Mouse (Mus musculus): ENCODE measurements around the gene Bicra. TPM values are rescaled to one million over a fixed set of nuclear protein-coding genes. Genes with fewer than 3 reads are reported as not detected.

The Bicra gene
- polyA plus RNA-seq, 2 experiments: 0.83 to 1.8 TPM

DNA sequence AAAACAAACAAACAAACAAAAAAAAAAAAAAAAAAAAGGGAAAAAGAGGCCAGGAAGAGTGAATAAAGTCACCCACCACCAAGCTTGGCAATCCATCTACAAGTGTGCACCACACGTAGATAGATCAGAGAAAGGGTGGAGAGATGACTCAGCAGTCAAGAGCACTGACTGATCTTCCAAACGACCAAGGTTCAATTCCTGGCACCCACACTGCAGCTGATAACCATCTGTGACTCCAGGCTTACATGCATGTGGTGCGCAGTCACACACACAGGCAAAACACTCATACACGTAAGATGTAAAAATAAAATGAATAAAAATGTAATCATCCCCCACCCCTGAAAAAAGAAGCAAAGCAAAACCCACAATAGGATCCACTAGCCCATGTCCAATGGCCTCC lies 44.7 kb downstream of the Bicra start:
- H3K4me1 ChIP-seq (replicated peaks; ENCODE audit: control insufficient read depth in 2 of 2, insufficient read depth in 2 of 2, low read length in 1 of 2): peaks cover 5 to 14% of the 10 kb centered on the region in 2 experiments
- 30% methylated on average over 4 of the region's 4 CpGs for WGBS (ENCODE audit: insufficient replicate concordance)
- H3K9me3 ChIP-seq (ENCODE audit: control insufficient read depth, low read length): no peaks in the 10 kb centered on the region
- H3K4me3 ChIP-seq (ENCODE audit: insufficient read depth in 1 of 2, low read depth in 2 of 2, low read length in 2 of 2): no peak overlapping the region
- no peak overlapping the region for H3K9ac ChIP-seq (replicated peaks)
- 0 out of 2 replicates have a peak, but pooled peaks cover 2% of the 10 kb centered on the region for H3K36me3 ChIP-seq (replicated peaks; ENCODE audit: control insufficient read depth, insufficient read depth, low read depth)
- H3K4me2 ChIP-seq (ENCODE audit: low read depth): no peak overlapping the region
- ATAC-seq (ENCODE audit: insufficient read depth) (0 out of 2 replicates have a peak, but pooled peaks have one; percentile 28), DNase-seq (ENCODE audit: low read depth in 3 of 3, low spot score in 3 of 3) (peak; percentile 5 to 22 (median 20))
- TF ChIP-seq EP300 (IDR thresholded peaks at IDR 0.05; ENCODE audit: low read depth) (no peak), CTCF (IDR thresholded peaks at IDR 0.05; ENCODE audit: low read depth) (no peak)
- no peaks in the 10 kb centered on the region for H3K27me3 ChIP-seq (ENCODE audit: control insufficient read depth, insufficient read depth, low read length)
- H3K27ac ChIP-seq: no peak overlapping the region

DNA sequence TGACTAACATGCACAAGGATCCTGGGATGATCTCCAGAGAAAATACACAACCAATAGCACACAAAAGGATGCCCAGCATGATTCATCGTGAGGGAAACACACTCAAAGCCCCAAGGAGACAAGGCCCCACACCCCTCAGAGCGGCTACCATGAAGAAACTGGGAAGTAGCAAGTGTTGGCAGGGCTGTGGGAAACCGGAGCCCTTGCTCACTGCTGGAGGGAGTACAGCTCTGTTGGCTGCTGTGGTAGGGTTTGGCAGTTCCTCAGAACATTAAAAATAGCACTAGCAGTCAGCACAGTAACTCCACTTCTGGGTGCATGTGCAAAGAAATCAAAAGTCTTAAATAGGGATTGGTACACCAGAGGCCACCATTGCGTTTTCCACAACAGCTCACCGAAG lies 45.5 kb downstream of the Bicra start:
- TF ChIP-seq EP300 (IDR thresholded peaks at IDR 0.05; ENCODE audit: low read depth): no peak
- TF ChIP-seq CTCF (IDR thresholded peaks at IDR 0.05; ENCODE audit: low read depth): no peak
- no peak overlapping the region for H3K4me3 ChIP-seq (ENCODE audit: insufficient read depth in 1 of 2, low read depth in 2 of 2, low read length in 2 of 2)
- no peak overlapping the region for H3K27ac ChIP-seq
- H3K9me3 ChIP-seq (ENCODE audit: control insufficient read depth, low read length): no peaks in the 10 kb centered on the region
- 0 out of 2 replicates have a peak, but pooled peaks cover 2% of the 10 kb centered on the region for H3K36me3 ChIP-seq (replicated peaks; ENCODE audit: control insufficient read depth, insufficient read depth, low read depth)
- no peak for ATAC-seq (ENCODE audit: insufficient read depth)
- DNase-seq (ENCODE audit: low read depth in 3 of 3, low spot score in 3 of 3): no peak
- H3K4me2 ChIP-seq (ENCODE audit: low read depth): no peak overlapping the region
- H3K27me3 ChIP-seq (ENCODE audit: control insufficient read depth, insufficient read depth, low read length): no peaks in the 10 kb centered on the region
- H3K9ac ChIP-seq (replicated peaks): no peak overlapping the region
- peaks cover 5 to 14% of the 10 kb centered on the region in 2 experiments for H3K4me1 ChIP-seq (replicated peaks; ENCODE audit: control insufficient read depth in 2 of 2, insufficient read depth in 2 of 2, low read length in 1 of 2)
- WGBS (ENCODE audit: insufficient replicate concordance): 56% methylated on average over 5 of the region's 5 CpGs

GRCm38 (mm10) chr7:16001691-16002090 lies 46.0 kb downstream of the Bicra start:
- no peak overlapping the region for H3K27ac ChIP-seq

DNA sequence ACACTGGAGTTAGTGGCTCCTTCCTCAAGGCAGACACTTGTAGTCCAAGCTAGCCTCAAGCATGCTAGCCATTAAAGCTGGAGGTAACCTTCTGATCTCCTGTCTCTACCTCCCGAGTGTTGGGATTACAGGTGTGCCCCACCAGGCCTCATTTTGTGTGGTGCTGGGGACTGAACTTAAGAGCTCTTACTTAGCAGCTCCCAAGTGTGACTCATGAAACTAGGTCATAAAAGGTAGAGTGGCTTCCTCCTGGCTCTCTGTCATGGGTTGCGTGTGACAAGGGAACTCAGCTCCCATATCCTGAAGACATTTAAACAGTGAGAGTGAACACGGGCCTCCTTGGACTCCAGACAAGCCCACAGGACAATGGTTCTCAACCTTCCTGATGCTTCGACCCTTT lies 53.9 kb downstream of the Bicra start:
- ATAC-seq (ENCODE audit: insufficient read depth): no peak
- no peak for TF ChIP-seq EP300 (IDR thresholded peaks at IDR 0.05; ENCODE audit: low read depth)
- no peak for TF ChIP-seq CTCF (IDR thresholded peaks at IDR 0.05; ENCODE audit: low read depth)

More at GRCm38 (mm10) chr7:16001691-16002090, 46.0 kb downstream of the Bicra start:
- H3K9me3 ChIP-seq (ENCODE audit: control insufficient read depth, low read length): no peaks in the 10 kb centered on the region
- no peak overlapping the region for H3K4me3 ChIP-seq (ENCODE audit: insufficient read depth in 1 of 2, low read depth in 2 of 2, low read length in 2 of 2)
- H3K4me2 ChIP-seq (ENCODE audit: low read depth): no peak overlapping the region
- no peak for TF ChIP-seq EP300 (IDR thresholded peaks at IDR 0.05; ENCODE audit: low read depth)
- no peak overlapping the region for H3K9ac ChIP-seq (replicated peaks)
- ATAC-seq (ENCODE audit: insufficient read depth) (no peak), DNase-seq (ENCODE audit: low read depth in 3 of 3, low spot score in 3 of 3) (no peak)
- H3K36me3 ChIP-seq (replicated peaks; ENCODE audit: control insufficient read depth, insufficient read depth, low read depth): 0 out of 2 replicates have a peak, but pooled peaks cover 2% of the 10 kb centered on the region
- H3K27me3 ChIP-seq (ENCODE audit: control insufficient read depth, insufficient read depth, low read length): no peaks in the 10 kb centered on the region
- WGBS (ENCODE audit: insufficient replicate concordance): 68% methylated on average over 1 of the region's 1 CpGs
- peaks cover 5 to 14% of the 10 kb centered on the region in 2 experiments for H3K4me1 ChIP-seq (replicated peaks; ENCODE audit: control insufficient read depth in 2 of 2, insufficient read depth in 2 of 2, low read length in 1 of 2)

GRCm38 (mm10) chr7:15993152-15993551 lies 54.6 kb downstream of the Bicra start:
- H3K27ac ChIP-seq: no peak overlapping the region
- ATAC-seq (ENCODE audit: insufficient read depth): no peak

More for the DNA sequence above, 53.9 kb downstream of the Bicra start:
- Histone ChIP-seq H3K4me3 (ENCODE audit: insufficient read depth in 1 of 2, low read depth in 2 of 2, low read length in 2 of 2) (no peak overlapping the region), H3K36me3 (replicated peaks; ENCODE audit: control insufficient read depth, insufficient read depth, low read depth) (no peaks in the 10 kb centered on the region; the same call in none of the 2 replicates), H3K9me3 (ENCODE audit: control insufficient read depth, low read length) (no peaks in the 10 kb centered on the region), H3K4me2 (ENCODE audit: low read depth) (no peak overlapping the region), H3K9ac (replicated peaks) (no peak overlapping the region), H3K4me1 (replicated peaks; ENCODE audit: control insufficient read depth in 2 of 2, insufficient read depth in 2 of 2, low read length in 1 of 2) (0 out of 4 replicates have a peak, but pooled peaks cover 0 to 3% of the 10 kb centered on the region in 2 experiments), H3K27me3 (ENCODE audit: control insufficient read depth, insufficient read depth, low read length) (no peaks in the 10 kb centered on the region), H3K27ac (no peak overlapping the region)
- DNase-seq (ENCODE audit: low read depth in 3 of 3, low spot score in 3 of 3): no peak
- 78% methylated on average over 4 of the region's 4 CpGs for WGBS (ENCODE audit: insufficient replicate concordance)

More at GRCm38 (mm10) chr7:15993152-15993551, 54.6 kb downstream of the Bicra start:
- Histone ChIP-seq H3K4me3 (ENCODE audit: insufficient read depth in 1 of 2, low read depth in 2 of 2, low read length in 2 of 2) (no peak overlapping the region), H3K27me3 (ENCODE audit: control insufficient read depth, insufficient read depth, low read length) (no peaks in the 10 kb centered on the region), H3K4me1 (replicated peaks; ENCODE audit: control insufficient read depth in 2 of 2, insufficient read depth in 2 of 2, low read length in 1 of 2) (0 out of 4 replicates have a peak, but pooled peaks cover 0 to 3% of the 10 kb centered on the region in 2 experiments), H3K9me3 (ENCODE audit: control insufficient read depth, low read length) (no peaks in the 10 kb centered on the region), H3K36me3 (replicated peaks; ENCODE audit: control insufficient read depth, insufficient read depth, low read depth) (peaks cover 5% of the 10 kb centered on the region), H3K9ac (replicated peaks) (no peak overlapping the region), H3K4me2 (ENCODE audit: low read depth) (no peak overlapping the region)
- WGBS (ENCODE audit: insufficient replicate concordance): 64% methylated on average over 3 of the region's 3 CpGs
- TF ChIP-seq EP300 (IDR thresholded peaks at IDR 0.05; ENCODE audit: low read depth): no peak
- no peak for TF ChIP-seq CTCF (IDR thresholded peaks at IDR 0.05; ENCODE audit: low read depth)
- no peak for DNase-seq (ENCODE audit: low read depth in 3 of 3, low spot score in 3 of 3)

All from liver, embryonic 14.5 days (tissue).